Mouse (Mus musculus): ENCODE measurements around the gene Srd5a2. TPM values are rescaled to one million over a fixed set of nuclear protein-coding genes. Genes with fewer than 3 reads are reported as not detected.

Srd5a2 gene
- polyA plus RNA-seq (2015; fragmentation: Illumina TruSeq; extraction: RNeasy Lipid Tissue Mini Kit (QIAGEN cat#74804); ENCODE audit: insufficient read depth, low replicate concordance): not detected

GRCm38 (mm10) chr17:74047210-74048082 lies at the start of gene Srd5a2:
Gene Srd5a2, minus strand, starts transcription at chr17:74047916.

Other genes with a start within 250 kb of the Srd5a2 start
- 14.2 TPM for gene Ehd3, start 243.8 kb downstream of the Srd5a2 start, polyA plus RNA-seq (2015; fragmentation: Illumina TruSeq; extraction: RNeasy Lipid Tissue Mini Kit (QIAGEN cat#74804); ENCODE audit: insufficient read depth, low replicate concordance)
- gene Xdh, start 97.7 kb downstream of the Srd5a2 start, polyA plus RNA-seq (2015; fragmentation: Illumina TruSeq; extraction: RNeasy Lipid Tissue Mini Kit (QIAGEN cat#74804); ENCODE audit: insufficient read depth, low replicate concordance): 45.9 TPM
- 59.4 TPM for gene Memo1, start 247.6 kb upstream of the Srd5a2 start, polyA plus RNA-seq (2015; fragmentation: Illumina TruSeq; extraction: RNeasy Lipid Tissue Mini Kit (QIAGEN cat#74804); ENCODE audit: insufficient read depth, low replicate concordance)